Mouse (Mus musculus): ENCODE results near the gene Cinp.

The Cinp gene

GRCm38 (mm10) chr12:110889036-110890020, at the start of gene Cinp, which contains the start of gene Tecpr2:
TSS of gene Cinp (minus strand) at chr12:110889145.
TSS of gene Tecpr2 (plus strand) at chr12:110889264.
- DNase-seq (ENCODE audit: extremely low read depth, insufficient read length, low spot score), result peak; percentile 94

GRCm38 (mm10) chr12:110937496-110937895, 48.6 kb upstream of the Cinp start:
- DNase-seq (ENCODE audit: extremely low read depth, insufficient read length, low spot score), result peak; percentile 13

- DNase-seq (ENCODE audit: extremely low read depth, insufficient read length, low spot score), result peak; percentile 64
Observed at GRCm38 (mm10) chr12:110935983-110936620, 47.2 kb upstream of the Cinp start.

GRCm38 (mm10) chr12:110932820-110933219, 43.9 kb upstream of the Cinp start:
- DNase-seq (ENCODE audit: extremely low read depth, insufficient read length, low spot score), result no peak

- DNase-seq (ENCODE audit: extremely low read depth, insufficient read length, low spot score), result no peak
Observed at GRCm38 (mm10) chr12:110921572-110921971, 32.6 kb upstream of the Cinp start.

- DNase-seq (ENCODE audit: extremely low read depth, insufficient read length, low spot score), result no peak
Observed at GRCm38 (mm10) chr12:110920254-110920653, 31.3 kb upstream of the Cinp start.

- no peak for DNase-seq (ENCODE audit: extremely low read depth, insufficient read length, low spot score)
Observed at GRCm38 (mm10) chr12:110915761-110916160, 26.8 kb upstream of the Cinp start.

GRCm38 (mm10) chr12:110909962-110910361, 21.0 kb upstream of the Cinp start:
- DNase-seq (ENCODE audit: extremely low read depth, insufficient read length, low spot score), result no peak

GRCm38 (mm10) chr12:110907845-110908244, 18.9 kb upstream of the Cinp start:
- no peak for DNase-seq (ENCODE audit: extremely low read depth, insufficient read length, low spot score)

GRCm38 (mm10) chr12:110903536-110903935, 14.6 kb upstream of the Cinp start:
- DNase-seq (ENCODE audit: extremely low read depth, insufficient read length, low spot score), result no peak

GRCm38 (mm10) chr12:110902106-110902505, 13.2 kb upstream of the Cinp start:
- DNase-seq (ENCODE audit: extremely low read depth, insufficient read length, low spot score), result peak; percentile 18

- DNase-seq (ENCODE audit: extremely low read depth, insufficient read length, low spot score), result no peak
Observed at GRCm38 (mm10) chr12:110891887-110892286, 2.9 kb upstream of the Cinp start.

- DNase-seq (ENCODE audit: extremely low read depth, insufficient read length, low spot score), result no peak
Observed at GRCm38 (mm10) chr12:110888606-110889005, 339 bp downstream of the Cinp start.

- no peak for DNase-seq (ENCODE audit: extremely low read depth, insufficient read length, low spot score)
Observed at GRCm38 (mm10) chr12:110888106-110888505, 839 bp downstream of the Cinp start.

- DNase-seq (ENCODE audit: extremely low read depth, insufficient read length, low spot score), result no peak
Observed at GRCm38 (mm10) chr12:110885251-110885650, 3.7 kb downstream of the Cinp start.

- DNase-seq (ENCODE audit: extremely low read depth, insufficient read length, low spot score), result no peak
Observed at GRCm38 (mm10) chr12:110882291-110882690, 6.7 kb downstream of the Cinp start.

- no peak for DNase-seq (ENCODE audit: extremely low read depth, insufficient read length, low spot score)
Observed at GRCm38 (mm10) chr12:110875351-110875750, 13.6 kb downstream of the Cinp start.

GRCm38 (mm10) chr12:110871247-110871646, 17.7 kb downstream of the Cinp start:
- no peak for DNase-seq (ENCODE audit: extremely low read depth, insufficient read length, low spot score)

- DNase-seq (ENCODE audit: extremely low read depth, insufficient read length, low spot score), result no peak
Observed at GRCm38 (mm10) chr12:110870107-110870506, 18.8 kb downstream of the Cinp start.

GRCm38 (mm10) chr12:110865989-110866388, 23.0 kb downstream of the Cinp start:
- no peak for DNase-seq (ENCODE audit: extremely low read depth, insufficient read length, low spot score)

GRCm38 (mm10) chr12:110865571-110865970, 23.4 kb downstream of the Cinp start:
- DNase-seq (ENCODE audit: extremely low read depth, insufficient read length, low spot score), result no peak

- DNase-seq (ENCODE audit: extremely low read depth, insufficient read length, low spot score), result no peak
Observed at GRCm38 (mm10) chr12:110864008-110864407, 24.9 kb downstream of the Cinp start.

All from 3134 (cell line).